Mouse (Mus musculus): ENCODE data around the gene Tfrc. TPM values are rescaled to one million over a fixed set of nuclear protein-coding genes. Genes with fewer than 3 reads are reported as not detected.

The Tfrc gene
- total and polyA plus RNA-seq, 3 experiments = 190 to 840 (median 358) TPM

DNA sequence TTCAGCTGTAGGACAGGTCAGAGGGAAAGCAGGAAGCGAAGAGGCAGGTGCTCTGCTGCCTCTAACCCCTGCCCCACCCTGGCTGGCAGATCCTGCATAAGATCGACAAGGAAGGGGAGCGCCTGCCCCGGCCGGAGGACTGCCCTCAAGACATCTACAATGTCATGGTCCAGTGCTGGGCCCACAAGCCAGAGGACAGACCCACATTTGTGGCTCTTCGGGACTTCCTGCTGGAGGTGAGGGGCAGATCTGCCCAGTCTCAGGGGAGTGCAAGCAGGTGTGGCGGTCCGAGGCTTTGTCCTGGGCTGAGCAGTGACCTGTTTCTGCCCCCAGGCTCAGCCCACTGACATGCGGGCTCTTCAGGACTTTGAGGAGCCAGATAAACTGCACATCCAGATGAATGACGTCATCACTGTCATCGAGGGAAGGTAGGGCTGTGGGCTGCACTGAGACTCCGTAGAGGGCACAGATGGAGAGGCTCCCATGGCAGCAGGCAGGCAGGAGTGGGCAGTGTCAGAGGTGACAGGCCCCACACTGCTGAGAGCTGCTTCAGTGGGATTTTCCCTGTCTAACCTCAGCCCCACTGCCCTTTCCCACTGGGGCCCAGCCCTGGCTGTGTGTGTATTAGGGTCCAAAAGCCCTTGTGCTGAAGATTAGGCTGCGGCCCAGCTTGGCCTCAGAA lies 62.6 kb downstream of the Tfrc start:
- Histone ChIP-seq H3K27ac (ENCODE audit: insufficient read depth, low read depth) (peak overlapping the region; percentile 78), H3K4me1 (ENCODE audit: control insufficient read depth in 1 of 2, insufficient read depth in 2 of 2) (peaks cover 46 to 81% of the 10 kb centered on the region in 2 experiments), H3K9me3 (replicated peaks; ENCODE audit: low read length) (no peaks in the 10 kb centered on the region), H3K4me3 (replicated peaks in 1 of 3; ENCODE audit: low read depth in 2 of 3, low read length in 2 of 3, poor library complexity in 1 of 3) (no peak overlapping the region), H3K79me2 (replicated peaks; ENCODE audit: control insufficient read depth, extremely low read depth, insufficient read depth, poor library complexity, severe bottlenecking) (0 out of 2 replicates have a peak, but pooled peaks cover 3% of the 10 kb centered on the region), H3K9ac (ENCODE audit: insufficient read depth, low read depth) (peak overlapping the region; percentile 11), H3K4me2 (ENCODE audit: insufficient read depth, low read depth, poor library complexity, severe bottlenecking) (peak overlapping the region; percentile 62), H3K27me3 (replicated peaks) (no peaks in the 10 kb centered on the region), H3K36me3 (replicated peaks in 1 of 2; ENCODE audit: control insufficient read depth in 1 of 2, insufficient read depth in 1 of 2, low read length in 1 of 2) (peaks cover 14 to 53% of the 10 kb centered on the region in 2 experiments)
- in situ Hi-C loops (cut with MboI; ENCODE audit: low pct_ligation_motif_present, low pct_unique_long_range_greater_than_20kb, low sequenced_read_pairs) = loop anchor here (5.0 kb wide), 2 partner anchors 39 to 169 kb away; no protein-coding TSS in a partner anchor
- TF ChIP-seq CHD1 (IDR thresholded peaks at IDR 0.05; ENCODE audit: low read depth, low read length) (no peak), CTCF (conservative IDR thresholded peaks at IDR 0.05 in 1 of 2, IDR thresholded peaks at IDR 0.05 in 1 of 2; ENCODE audit: low read depth in 2 of 2, low read length in 2 of 2) (no peak), TBP (conservative IDR thresholded peaks at IDR 0.05; ENCODE audit: low read depth, low read length) (no peak), ZKSCAN1 (IDR thresholded peaks at IDR 0.05; ENCODE audit: borderline replicate concordance, low read depth, low read length) (no peak), MXI1 (IDR thresholded peaks at IDR 0.05; ENCODE audit: low read depth, low read length) (no peak; the same call in 1 of the 2 replicates), SIN3A (IDR thresholded peaks at IDR 0.05; ENCODE audit: low read length) (peak; percentile 53; the same call in 1 of the 2 replicates), POLR2A (IDR thresholded peaks at IDR 0.05; ENCODE audit: low read depth, low read length) (no peak), BHLHE40 (IDR thresholded peaks at IDR 0.05; ENCODE audit: low read depth, low read length) (peak; percentile 45; the same call in 1 of the 2 replicates), MAFK (IDR thresholded peaks at IDR 0.05; ENCODE audit: insufficient replicate concordance, low read length) (no peak; the same call in 1 of the 2 replicates), MEF2A (IDR thresholded peaks at IDR 0.05; ENCODE audit: borderline replicate concordance, low read depth, low read length) (peak; percentile 51), EP300 (IDR thresholded peaks at IDR 0.05; ENCODE audit: low read length) (peak; percentile 55; the same call in 1 of the 2 replicates), JUND (conservative IDR thresholded peaks at IDR 0.05; ENCODE audit: low read depth, low read length) (peak; percentile 65), JUN (IDR thresholded peaks at IDR 0.05; ENCODE audit: insufficient read depth, low read depth, low read length) (peak; percentile 50), USF1 (IDR thresholded peaks at IDR 0.05; ENCODE audit: low read depth, low read length) (no peak), MAX (IDR thresholded peaks at IDR 0.05; ENCODE audit: low read length) (peak; percentile 54; the same call in 1 of the 2 replicates), NELFE (IDR thresholded peaks at IDR 0.05; ENCODE audit: low read depth, low read length) (peak; percentile 23; the same call in 1 of the 2 replicates), ZMIZ1 (IDR thresholded peaks at IDR 0.05; ENCODE audit: low read depth, low read length) (no peak), RCOR1 (conservative IDR thresholded peaks at IDR 0.05; ENCODE audit: low read depth, low read length) (peak; percentile 78), POLR2AphosphoS2 (IDR thresholded peaks at IDR 0.05; ENCODE audit: low read depth, low read length) (no peak), E2F4 (IDR thresholded peaks at IDR 0.05; ENCODE audit: insufficient replicate concordance, low read depth, low read length) (no peak), ELF1 (IDR thresholded peaks at IDR 0.05; ENCODE audit: low read depth, low read length) (peak; percentile 24; the same call in 1 of the 2 replicates), UBTF (IDR thresholded peaks at IDR 0.05; ENCODE audit: low read depth, low read length) (no peak), CHD2 (IDR thresholded peaks at IDR 0.05; ENCODE audit: low read length) (no peak), ETS1 (conservative IDR thresholded peaks at IDR 0.05; ENCODE audit: low read depth, low read length) (0 out of 2 replicates have a peak, but pooled peaks have one; percentile 6), GABPA (IDR thresholded peaks at IDR 0.05; ENCODE audit: insufficient replicate concordance, low read depth, low read length) (no peak), TCF12 (IDR thresholded peaks at IDR 0.05; ENCODE audit: low read depth, low read length) (peak; percentile 54), MAZ (IDR thresholded peaks at IDR 0.05; ENCODE audit: low read depth, low read length) (no peak), IRF4 (IDR thresholded peaks at IDR 0.05; ENCODE audit: low read depth, low read length) (peak; percentile 46; the same call in 1 of the 2 replicates)
- no peak for DNase-seq (ENCODE audit: extremely low read depth)
- dilution Hi-C loops (cut with MboI; ENCODE audit: extremely low pct_ligation_motif_present, extremely low pct_unique_long_range_greater_than_20kb, low sequenced_read_pairs) = no loop called here
